Mouse (Mus musculus): Measurements from ENCODE around the gene Proser2. TPM values are rescaled to one million over a fixed set of nuclear protein-coding genes. Genes with fewer than 3 reads are reported as not detected.
A peak's percentile ranks its signal among the peaks of the same experiment; 100 is the strongest.
"Not testable (repeated sequence)": the region's sequence is repeated elsewhere in the genome, so short reads cannot be mapped to it uniquely, and the experiment has no call there.

The Proser2 gene
- polyA plus RNA-seq, 1 experiment from 2014 or later = 11.2 TPM

DNA sequence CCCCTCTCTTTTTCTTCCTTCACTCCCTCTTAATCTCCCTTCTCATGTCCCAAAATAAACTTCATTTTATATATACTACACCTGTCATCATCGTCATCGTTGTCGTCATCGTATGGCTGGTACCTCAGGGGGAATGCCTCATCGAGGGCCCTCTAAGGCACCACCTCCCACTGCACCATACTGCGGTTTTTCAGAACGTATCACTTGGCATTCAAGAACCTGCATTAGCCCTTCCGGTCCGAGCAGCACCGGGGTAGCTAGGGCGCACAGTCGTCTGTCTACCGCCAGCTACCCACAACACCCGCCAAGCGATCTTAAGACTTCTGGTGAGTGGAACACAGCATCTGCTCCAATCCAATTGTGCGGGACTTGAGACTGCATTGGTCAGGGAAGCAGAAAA, 40.1 kb downstream of the Proser2 start:
- H3K4me3 ChIP-seq (ENCODE audit: low read depth, low read length); ATAC-seq (replicated peaks; ENCODE audit: insufficient number of reproducible peaks, low FRiP score, low TSS enrichment); H3K9ac ChIP-seq (ENCODE audit: low read depth, low read length); H3K36me3 ChIP-seq (ENCODE audit: control insufficient read depth, insufficient read depth, low read length); H3K9me3 ChIP-seq (replicated peaks; ENCODE audit: control insufficient read depth, low read length); H3K4me2 ChIP-seq; H3K27ac ChIP-seq (ENCODE audit: low read depth, low read length); H3K4me1 ChIP-seq (ENCODE audit: control insufficient read depth, insufficient read depth, low read length); H3K27me3 ChIP-seq (ENCODE audit: control insufficient read depth, insufficient read depth, low read length): not testable (repeated sequence)
- 74% methylated on average over 16 of the region's 16 CpGs for WGBS (ENCODE audit: insufficient replicate concordance)

DNA sequence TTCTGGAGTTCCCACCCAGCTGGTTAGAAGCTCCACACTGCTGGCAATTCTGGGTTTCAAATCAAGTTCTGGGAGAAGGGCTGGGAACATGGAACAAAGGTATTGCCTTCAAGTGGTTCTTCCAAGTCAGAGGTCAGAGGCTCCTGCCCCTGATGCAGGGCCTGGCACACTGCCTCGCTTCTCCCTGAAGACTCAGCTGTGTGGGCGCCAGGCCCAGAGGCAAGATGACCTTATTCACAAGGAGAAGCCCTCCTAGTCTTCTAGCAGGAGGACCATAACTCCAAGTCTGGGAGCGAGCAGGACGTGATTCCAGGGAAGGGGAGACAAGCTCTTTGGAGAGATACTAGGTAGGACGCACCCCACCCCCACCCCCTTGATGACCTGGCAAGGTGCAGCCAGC, 42.9 kb downstream of the Proser2 start:
- H3K27ac ChIP-seq (ENCODE audit: low read depth, low read length) = no peak overlapping the region
- H3K9me3 ChIP-seq (replicated peaks; ENCODE audit: control insufficient read depth, low read length) = no peaks in the 10 kb centered on the region
- H3K4me2 ChIP-seq = no peak overlapping the region
- H3K27me3 ChIP-seq (ENCODE audit: control insufficient read depth, insufficient read depth, low read length) = no peaks in the 10 kb centered on the region
- no peak overlapping the region for H3K9ac ChIP-seq (ENCODE audit: low read depth, low read length)
- H3K4me3 ChIP-seq (ENCODE audit: low read depth, low read length) = no peak overlapping the region
- WGBS (ENCODE audit: insufficient replicate concordance) = 83% methylated on average over 5 of the region's 5 CpGs
- H3K36me3 ChIP-seq (ENCODE audit: control insufficient read depth, insufficient read depth, low read length) = no peaks in the 10 kb centered on the region
- ATAC-seq (replicated peaks; ENCODE audit: insufficient number of reproducible peaks, low FRiP score, low TSS enrichment) = no peak
- no peaks in the 10 kb centered on the region for H3K4me1 ChIP-seq (ENCODE audit: control insufficient read depth, insufficient read depth, low read length)

DNA sequence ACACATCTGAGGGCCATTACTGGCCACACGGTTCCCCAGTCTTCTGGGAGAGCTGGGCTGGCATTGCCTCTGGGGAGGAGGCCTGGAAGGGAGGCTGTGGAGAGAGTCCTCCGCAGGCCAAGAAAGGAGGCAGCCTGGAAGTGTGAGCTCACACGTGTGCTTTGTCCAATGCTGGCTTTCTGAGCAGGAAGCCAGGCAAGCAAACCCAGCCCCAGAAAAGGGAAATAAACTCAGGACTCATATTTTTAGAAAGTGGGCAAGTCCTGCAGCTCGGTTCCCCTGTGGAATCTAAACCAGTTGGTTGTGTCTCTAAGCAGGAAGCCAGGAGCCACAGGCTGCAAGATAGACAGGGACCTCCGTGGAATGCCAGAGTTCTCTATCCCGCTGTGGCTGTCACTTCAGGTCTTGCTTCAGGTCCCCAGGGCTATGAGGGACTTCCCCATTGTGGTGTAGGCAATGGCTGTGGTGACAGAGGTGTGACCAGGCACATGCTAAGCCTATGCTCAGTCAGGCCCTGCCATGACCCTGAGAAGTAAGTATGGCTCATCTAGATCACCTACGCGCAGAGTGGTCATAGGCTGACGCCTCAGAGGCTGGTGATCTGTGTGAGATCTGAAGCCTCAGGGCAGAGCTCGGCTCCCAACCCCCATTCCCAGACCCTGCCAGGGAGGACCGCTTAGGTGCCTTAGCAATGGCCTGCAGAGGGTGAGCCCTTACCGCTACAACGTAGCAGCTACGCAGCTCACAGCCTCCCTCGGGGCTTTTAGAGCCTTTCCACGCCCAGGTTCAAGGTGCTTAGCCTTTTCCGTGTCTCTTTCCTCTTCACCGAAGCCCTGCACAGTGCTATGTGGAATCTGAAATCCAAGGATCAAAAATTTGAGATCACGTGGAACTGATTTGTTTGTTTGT, 44.1 kb downstream of the Proser2 start:
- WGBS (ENCODE audit: insufficient replicate concordance) = 67% methylated on average over 19 of the region's 19 CpGs
- Histone ChIP-seq H3K27me3 (ENCODE audit: control insufficient read depth, insufficient read depth, low read length) (no peaks in the 10 kb centered on the region), H3K9ac (ENCODE audit: low read depth, low read length) (no peak overlapping the region), H3K4me1 (ENCODE audit: control insufficient read depth, insufficient read depth, low read length) (no peaks in the 10 kb centered on the region), H3K27ac (ENCODE audit: low read depth, low read length) (no peak overlapping the region), H3K4me2 (no peak overlapping the region), H3K36me3 (ENCODE audit: control insufficient read depth, insufficient read depth, low read length) (no peaks in the 10 kb centered on the region), H3K4me3 (ENCODE audit: low read depth, low read length) (no peak overlapping the region), H3K9me3 (replicated peaks; ENCODE audit: control insufficient read depth, low read length) (no peaks in the 10 kb centered on the region)
- ATAC-seq (replicated peaks; ENCODE audit: insufficient number of reproducible peaks, low FRiP score, low TSS enrichment) = no peak

DNA sequence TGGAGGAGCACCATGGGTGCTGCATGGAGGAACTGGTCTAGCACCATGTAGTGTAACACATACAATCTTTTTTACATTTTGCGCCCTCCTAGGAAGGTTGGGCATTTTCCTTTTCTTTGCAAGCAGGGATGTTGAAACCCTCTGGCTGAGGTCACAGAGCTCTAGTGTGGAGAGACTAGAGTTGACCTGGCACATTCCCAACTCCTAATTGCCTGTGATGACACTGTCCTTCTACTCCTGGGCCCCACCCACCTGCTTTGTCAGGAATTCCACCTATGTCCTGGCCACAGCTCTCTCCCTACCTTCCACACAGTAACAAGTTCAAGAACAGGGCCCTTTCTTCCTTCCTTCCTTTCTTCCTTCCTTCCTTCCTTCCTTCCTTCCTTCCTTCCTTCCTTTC, 46.3 kb downstream of the Proser2 start:
- 91% methylated on average over 1 of the region's 1 CpGs for WGBS (ENCODE audit: insufficient replicate concordance)
- no peak overlapping the region for H3K4me3 ChIP-seq (ENCODE audit: low read depth, low read length)
- H3K36me3 ChIP-seq (ENCODE audit: control insufficient read depth, insufficient read depth, low read length) = no peaks in the 10 kb centered on the region
- no peaks in the 10 kb centered on the region for H3K4me1 ChIP-seq (ENCODE audit: control insufficient read depth, insufficient read depth, low read length)
- no peaks in the 10 kb centered on the region for H3K9me3 ChIP-seq (replicated peaks; ENCODE audit: control insufficient read depth, low read length)
- ATAC-seq (replicated peaks; ENCODE audit: insufficient number of reproducible peaks, low FRiP score, low TSS enrichment) = no peak
- H3K27ac ChIP-seq (ENCODE audit: low read depth, low read length) = no peak overlapping the region
- no peak overlapping the region for H3K4me2 ChIP-seq
- no peak overlapping the region for H3K9ac ChIP-seq (ENCODE audit: low read depth, low read length)
- no peaks in the 10 kb centered on the region; the same call in 1 of the 2 replicates for H3K27me3 ChIP-seq (ENCODE audit: control insufficient read depth, insufficient read depth, low read length)

DNA sequence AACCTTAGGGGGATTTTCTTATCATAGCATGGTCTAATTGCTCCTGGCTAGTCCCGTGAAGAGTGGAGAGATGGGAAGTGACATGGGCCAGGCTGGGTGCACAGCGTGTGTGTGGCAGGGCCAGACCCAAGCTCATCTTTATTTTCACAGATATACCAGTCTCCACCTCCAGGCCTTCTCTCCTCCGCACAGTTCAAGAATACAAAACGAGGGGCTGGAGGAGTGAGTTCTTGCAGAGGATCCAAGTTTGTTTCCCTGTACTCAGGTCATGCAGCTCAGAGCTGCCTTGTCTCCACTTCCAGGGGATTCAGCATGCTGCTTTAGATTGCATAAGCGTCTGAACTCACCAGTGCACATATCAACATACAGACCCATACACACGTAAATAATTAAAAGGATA, 47.4 kb downstream of the Proser2 start:
- Histone ChIP-seq H3K9ac (ENCODE audit: low read depth, low read length) (no peak overlapping the region), H3K36me3 (ENCODE audit: control insufficient read depth, insufficient read depth, low read length) (no peaks in the 10 kb centered on the region), H3K27me3 (ENCODE audit: control insufficient read depth, insufficient read depth, low read length) (no peaks in the 10 kb centered on the region; the same call in 1 of the 2 replicates), H3K4me2 (no peak overlapping the region), H3K4me3 (ENCODE audit: low read depth, low read length) (no peak overlapping the region), H3K4me1 (ENCODE audit: control insufficient read depth, insufficient read depth, low read length) (no peaks in the 10 kb centered on the region), H3K27ac (ENCODE audit: low read depth, low read length) (no peak overlapping the region), H3K9me3 (replicated peaks; ENCODE audit: control insufficient read depth, low read length) (no peaks in the 10 kb centered on the region)
- ATAC-seq (replicated peaks; ENCODE audit: insufficient number of reproducible peaks, low FRiP score, low TSS enrichment) = no peak
- 71% methylated on average over 6 of the region's 6 CpGs for WGBS (ENCODE audit: insufficient replicate concordance)

DNA sequence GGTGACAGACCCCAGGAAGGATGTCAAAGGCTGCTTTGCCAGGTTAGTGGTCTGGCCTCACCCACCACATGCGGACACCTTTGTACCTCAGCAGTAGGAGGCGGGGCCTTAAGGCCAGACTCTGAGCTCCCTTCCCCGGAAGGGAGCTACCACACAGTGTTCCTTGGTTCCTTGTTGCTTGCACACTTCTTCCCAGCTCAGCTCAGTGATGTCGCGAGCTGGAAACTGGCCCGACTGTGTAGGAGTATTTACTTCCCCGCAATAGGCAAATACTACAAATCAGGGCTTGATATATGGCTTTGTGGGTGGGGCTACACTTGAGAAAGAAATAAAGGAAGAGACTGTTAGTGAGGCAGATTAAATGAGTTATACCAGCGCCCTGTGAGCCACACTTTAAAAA, 48.9 kb downstream of the Proser2 start:
- Histone ChIP-seq H3K9ac (ENCODE audit: low read depth, low read length) (no peak overlapping the region), H3K4me2 (no peak overlapping the region), H3K36me3 (ENCODE audit: control insufficient read depth, insufficient read depth, low read length) (no peaks in the 10 kb centered on the region), H3K4me1 (ENCODE audit: control insufficient read depth, insufficient read depth, low read length) (no peaks in the 10 kb centered on the region), H3K27me3 (ENCODE audit: control insufficient read depth, insufficient read depth, low read length) (no peaks in the 10 kb centered on the region; the same call in 1 of the 2 replicates), H3K9me3 (replicated peaks; ENCODE audit: control insufficient read depth, low read length) (no peaks in the 10 kb centered on the region), H3K4me3 (ENCODE audit: low read depth, low read length) (no peak overlapping the region), H3K27ac (ENCODE audit: low read depth, low read length) (no peak overlapping the region)
- no peak for ATAC-seq (replicated peaks; ENCODE audit: insufficient number of reproducible peaks, low FRiP score, low TSS enrichment)
- 72% methylated on average over 8 of the region's 8 CpGs for WGBS (ENCODE audit: insufficient replicate concordance)

DNA sequence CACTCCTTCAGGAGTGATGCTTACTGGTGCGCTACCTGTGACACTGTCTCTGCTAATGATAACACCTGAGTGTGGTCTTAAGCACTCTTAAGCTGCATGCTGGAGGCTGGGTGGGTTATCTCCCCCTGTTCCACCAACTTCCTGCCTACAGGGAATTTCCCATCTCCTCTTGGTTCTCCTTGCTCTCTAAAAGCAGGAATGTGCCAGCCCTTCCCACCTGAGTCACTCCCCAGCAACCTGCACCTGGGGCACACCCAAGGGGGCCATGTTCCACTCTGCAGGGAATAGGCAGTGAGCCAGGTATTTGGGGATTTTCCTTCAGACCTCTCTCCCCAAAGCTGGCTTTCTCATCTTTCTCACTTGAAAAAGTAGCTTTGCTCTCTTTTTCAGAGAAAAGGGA, 50.0 kb downstream of the Proser2 start:
- no peak overlapping the region for H3K4me2 ChIP-seq
- 94% methylated on average over 1 of the region's 1 CpGs for WGBS (ENCODE audit: insufficient replicate concordance)
- H3K4me3 ChIP-seq (ENCODE audit: low read depth, low read length) = no peak overlapping the region
- no peak for ATAC-seq (replicated peaks; ENCODE audit: insufficient number of reproducible peaks, low FRiP score, low TSS enrichment)
- no peaks in the 10 kb centered on the region for H3K9me3 ChIP-seq (replicated peaks; ENCODE audit: control insufficient read depth, low read length)
- H3K9ac ChIP-seq (ENCODE audit: low read depth, low read length) = no peak overlapping the region
- H3K27ac ChIP-seq (ENCODE audit: low read depth, low read length) = no peak overlapping the region
- H3K36me3 ChIP-seq (ENCODE audit: control insufficient read depth, insufficient read depth, low read length) = no peaks in the 10 kb centered on the region
- H3K4me1 ChIP-seq (ENCODE audit: control insufficient read depth, insufficient read depth, low read length) = no peaks in the 10 kb centered on the region
- no peaks in the 10 kb centered on the region; the same call in 1 of the 2 replicates for H3K27me3 ChIP-seq (ENCODE audit: control insufficient read depth, insufficient read depth, low read length)

DNA sequence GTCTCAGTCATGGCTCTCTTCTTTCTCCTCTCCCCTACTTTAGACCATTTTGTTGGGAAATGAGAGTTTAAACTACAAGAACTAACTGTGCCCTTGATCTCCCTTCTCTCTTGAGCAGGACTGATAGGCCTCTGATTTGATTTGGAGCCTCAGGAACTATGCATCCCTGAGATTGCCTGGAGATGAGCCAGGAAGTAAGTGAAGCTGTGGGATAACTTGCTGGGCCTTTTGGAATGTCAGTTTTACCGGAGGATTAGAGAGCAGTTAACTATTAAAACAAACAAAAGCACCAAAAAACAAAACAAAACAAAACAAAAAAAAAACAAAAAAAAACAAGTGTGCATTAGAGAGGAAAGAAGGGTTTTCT, 54.5 kb downstream of the Proser2 start:
- H3K9me3 ChIP-seq (replicated peaks; ENCODE audit: control insufficient read depth, low read length) = no peaks in the 10 kb centered on the region
- no peak overlapping the region for H3K4me3 ChIP-seq (ENCODE audit: low read depth, low read length)
- peaks cover 11% of the 10 kb centered on the region for H3K4me1 ChIP-seq (ENCODE audit: control insufficient read depth, insufficient read depth, low read length)
- ATAC-seq (replicated peaks; ENCODE audit: insufficient number of reproducible peaks, low FRiP score, low TSS enrichment) = no peak
- no peak overlapping the region for H3K9ac ChIP-seq (ENCODE audit: low read depth, low read length)
- no peaks in the 10 kb centered on the region; the same call in 1 of the 2 replicates for H3K27me3 ChIP-seq (ENCODE audit: control insufficient read depth, insufficient read depth, low read length)
- H3K27ac ChIP-seq (ENCODE audit: low read depth, low read length) = peak overlapping the region; percentile 4
- no peaks in the 10 kb centered on the region for H3K36me3 ChIP-seq (ENCODE audit: control insufficient read depth, insufficient read depth, low read length)
- 42% methylated on average over 1 of the region's 1 CpGs for WGBS (ENCODE audit: insufficient replicate concordance)
- H3K4me2 ChIP-seq = no peak overlapping the region
